Mouse (Mus musculus): ENCODE measurements around the gene Gm17581.

DNA sequence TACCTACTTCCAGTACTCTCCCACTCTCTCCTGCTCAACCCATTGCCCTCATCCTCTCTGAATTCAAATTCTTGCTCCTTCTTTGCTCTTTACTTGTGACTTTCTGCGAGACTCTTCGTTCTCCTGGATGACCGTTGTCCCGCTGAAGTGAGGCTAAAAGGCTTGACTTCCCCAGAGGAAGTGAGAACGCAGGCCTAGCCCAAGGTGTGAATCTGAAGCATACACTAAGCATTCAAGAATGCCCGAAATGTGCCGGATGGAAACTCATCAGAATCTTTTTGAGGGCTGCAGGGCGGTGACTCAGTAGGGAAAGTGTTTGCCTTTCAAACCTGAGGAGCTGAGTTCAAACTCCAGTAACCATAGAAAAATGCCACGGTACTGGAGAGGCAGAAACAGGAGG lies 7.7 kb upstream of the Gm17581 start:
- TF ChIP-seq CTCF (IDR thresholded peaks at IDR 0.05; ENCODE audit: borderline replicate concordance, insufficient read depth, low read depth, low read length) (no peak), POLR2A (IDR thresholded peaks at IDR 0.05; ENCODE audit: borderline replicate concordance, insufficient read depth, low read length) (no peak)

Measured in cerebellum, adult 2 months (tissue).